Mouse (Mus musculus): ENCODE measurements around the gene Myl9. TPM values are rescaled to one million over a fixed set of nuclear protein-coding genes. Genes with fewer than 3 reads are reported as not detected.
"Not testable (repeated sequence)": the region's sequence is repeated elsewhere in the genome, so short reads cannot be mapped to it uniquely, and the experiment has no call there.

The Myl9 gene
- total RNA-seq, 2 experiments from 2014 or later, result 97.9 to 115 TPM

DNA sequence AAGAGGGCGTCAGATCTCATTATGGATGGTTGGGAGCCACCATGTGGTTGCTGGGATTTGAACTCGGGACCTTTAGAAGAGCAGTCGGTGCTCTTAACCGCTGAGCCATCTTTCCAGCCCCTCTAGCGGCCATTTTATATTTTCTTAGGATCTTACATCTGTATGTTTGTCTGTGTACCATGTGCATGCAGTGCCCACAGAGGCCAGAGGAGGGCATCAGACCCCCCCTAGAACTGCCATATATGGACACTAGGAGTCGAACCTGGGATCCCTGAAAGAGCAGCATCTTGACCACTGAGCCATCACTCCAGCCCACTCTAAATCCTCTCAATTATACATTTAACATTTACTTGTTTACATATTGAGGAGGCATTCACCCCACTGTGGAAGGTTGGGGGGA lies 49.9 kb downstream of the Myl9 start:
- intact Hi-C loops (cut with DNase I); DNase-seq: not testable (repeated sequence)

Other genes starting within 250 kb of the Myl9 start
- gene Aar2, start 227.8 kb upstream of the Myl9 start, total RNA-seq (2021), result 10 to 100 TPM; 22.1 to 28.0 TPM
- gene Dlgap4, start 161.7 kb upstream of the Myl9 start, total RNA-seq (2021), result 10 to 100 TPM; 35.5 to 38.2 TPM
- gene Tgif2, start 64.6 kb downstream of the Myl9 start, total RNA-seq (2021), result under 1 TPM; 0.51 to 0.72 TPM
- gene 4930518I15Rik, start 82.5 kb downstream of the Myl9 start, total RNA-seq (2021), result 1 to 10 TPM in 1 of 2 experiments, under 1 TPM in 1; 0.65 to 1.1 TPM
- 100 to 1,000 TPM; 114 to 123 TPM for gene Rab5if, start 87.7 kb downstream of the Myl9 start, total RNA-seq (2021)
- not detected for gene Sla2, start 111.8 kb downstream of the Myl9 start, total RNA-seq (2021)
- 10 to 100 TPM; 20.0 to 24.9 TPM for gene Ndrg3, start 216.6 kb downstream of the Myl9 start, total RNA-seq (2021)
- gene Dsn1, start 231.7 kb downstream of the Myl9 start, total RNA-seq (2021), result 1 to 10 TPM; 1.6 to 2.2 TPM

Measured in heart, postnatal 36 days (tissue).